In the genomic region with DNA sequence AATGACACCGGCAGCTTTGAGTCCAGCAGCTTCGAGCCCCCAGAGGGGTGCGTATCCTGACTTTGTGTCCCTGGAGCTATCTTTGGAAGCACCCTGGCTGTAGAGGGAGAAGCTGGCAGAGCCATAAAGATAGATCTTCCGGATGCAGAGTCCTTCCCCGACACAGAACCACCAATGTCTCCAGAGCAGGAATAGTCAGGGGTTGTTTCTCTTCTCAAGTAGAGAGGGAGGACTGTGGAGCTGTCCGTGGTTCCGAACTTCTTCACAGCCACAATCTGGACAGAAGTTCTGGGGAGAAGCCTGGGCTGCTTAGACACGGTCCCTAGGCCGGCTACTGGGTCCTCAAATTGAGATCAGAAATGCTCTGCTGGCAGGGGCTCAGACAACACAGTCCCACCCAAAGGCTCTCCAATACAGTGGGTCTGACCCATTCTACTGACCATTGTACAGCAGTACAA, we compare ENCODE assay signal across 11 mouse cellular contexts. TPM values are rescaled to one million over a fixed set of nuclear protein-coding genes. Genes with fewer than 3 reads are reported as not detected.
DNase-seq lines count a peak whose midpoint lies in the region; ATAC-seq lines count a peak whose summit lies in the region.
"Had no signal": no experiment of that assay in that cellular context is flagged by ENCODE, and none has a peak within 500 bp of the region (broad histone marks: within the 10 kb centered on the region; RNA-seq: fewer than 3 reads in every experiment).

No protein-coding gene starts in this region.

- H3K27me3 ChIP-seq in forebrain, embryonic 10.5 days (ENCODE audit: poor library complexity, severe bottlenecking) = peaks cover 63% of the 10 kb centered on the region
- H3K27me3 ChIP-seq in forebrain, embryonic 16.5 days (replicated peaks; ENCODE audit: control insufficient read depth, insufficient read depth, low read length) = peaks cover 51% of the 10 kb centered on the region
- peaks cover 62% of the 10 kb centered on the region for H3K27me3 ChIP-seq in embryonic facial prominence, embryonic 13.5 days
- H3K27me3 ChIP-seq in limb, embryonic 12.5 days = peaks cover 62% of the 10 kb centered on the region

- H3K4me3 ChIP-seq in forebrain, embryonic 10.5 days = peak overlapping the region; percentile 45
- H3K4me3 ChIP-seq in forebrain, embryonic 16.5 days (replicated peaks; ENCODE audit: low read length) = no peak overlapping the region
- peak overlapping the region; percentile 29 for H3K4me3 ChIP-seq in embryonic facial prominence, embryonic 13.5 days
- H3K4me3 ChIP-seq in limb, embryonic 12.5 days (replicated peaks) = peak overlapping the region; percentile 27

- peaks cover 30% of the 10 kb centered on the region for H3K4me1 ChIP-seq in forebrain, embryonic 10.5 days
- H3K4me1 ChIP-seq in forebrain, embryonic 16.5 days (replicated peaks; ENCODE audit: control insufficient read depth, insufficient read depth, low read length) = peaks cover 18% of the 10 kb centered on the region
- H3K4me1 ChIP-seq in embryonic facial prominence, embryonic 13.5 days = peaks cover 23% of the 10 kb centered on the region
- peaks cover 21% of the 10 kb centered on the region for H3K4me1 ChIP-seq in limb, embryonic 12.5 days (replicated peaks)

- H3K9me3 ChIP-seq in forebrain, embryonic 10.5 days = no peaks in the 10 kb centered on the region
- H3K9me3 ChIP-seq in forebrain, embryonic 16.5 days (ENCODE audit: control insufficient read depth, low read length) = no peaks in the 10 kb centered on the region
- no peaks in the 10 kb centered on the region for H3K9me3 ChIP-seq in embryonic facial prominence, embryonic 13.5 days
- no peaks in the 10 kb centered on the region for H3K9me3 ChIP-seq in limb, embryonic 12.5 days

- no peak for DNase-seq in forebrain, embryonic 10.5 days (ENCODE audit: extremely low spot score, low spot score)
- peak; percentile 52 for DNase-seq in 3T3-L1 (ENCODE audit: low read depth, low spot score)
- no peak for DNase-seq in left cerebral cortex, adult 11 months (ENCODE audit: low spot score)
- no peak for DNase-seq in layer of hippocampus, postnatal 14 days (ENCODE audit: low spot score in 2 of 2)
- no peak for DNase-seq in retina, embryonic 14.5 days (ENCODE audit: low spot score)
- DNase-seq: cerebellum, adult 11-12 months had no signal

- no peak overlapping the region for H3K4me2 ChIP-seq in forebrain, embryonic 16.5 days (ENCODE audit: low read length)
- peak overlapping the region; percentile 45 for H3K4me2 ChIP-seq in embryonic facial prominence, embryonic 13.5 days
- no peak overlapping the region for H3K4me2 ChIP-seq in limb, embryonic 12.5 days

- H3K36me3 ChIP-seq in forebrain, embryonic 10.5 days (replicated peaks) = peaks cover 16% of the 10 kb centered on the region
- H3K36me3 ChIP-seq in forebrain, embryonic 16.5 days (ENCODE audit: control insufficient read depth, insufficient read depth) = no peaks in the 10 kb centered on the region
- H3K36me3 ChIP-seq in embryonic facial prominence, embryonic 13.5 days = peaks cover 17% of the 10 kb centered on the region
- peaks cover 17% of the 10 kb centered on the region; the same call in 1 of the 2 replicates for H3K36me3 ChIP-seq in limb, embryonic 12.5 days

- H3K27ac ChIP-seq in forebrain, embryonic 10.5 days = no peak overlapping the region
- no peak overlapping the region for H3K27ac ChIP-seq in forebrain, embryonic 16.5 days (ENCODE audit: low read length)
- H3K27ac ChIP-seq in embryonic facial prominence, embryonic 13.5 days = no peak overlapping the region
- H3K27ac ChIP-seq in limb, embryonic 12.5 days = no peak overlapping the region
- H3K27ac ChIP-seq: liver, embryonic 14.5 days had no signal

- WGBS in forebrain, embryonic 10.5 days = 14% methylated on average over 9 of the region's 9 CpGs
- WGBS in forebrain, embryonic 16.5 days = 13% methylated on average over 9 of the region's 9 CpGs
- 14% methylated on average over 9 of the region's 9 CpGs for WGBS in embryonic facial prominence, embryonic 13.5 days
- WGBS in limb, embryonic 12.5 days = 17% methylated on average over 9 of the region's 9 CpGs

- no peak overlapping the region for H3K9ac ChIP-seq in forebrain, embryonic 16.5 days (replicated peaks; ENCODE audit: low read depth, low read length)
- H3K9ac ChIP-seq in embryonic facial prominence, embryonic 13.5 days = no peak overlapping the region
- no peak overlapping the region for H3K9ac ChIP-seq in limb, embryonic 12.5 days (replicated peaks)
- H3K9ac ChIP-seq: liver, embryonic 14.5 days had no signal

- no peak for ATAC-seq in forebrain, embryonic 16.5 days
- ATAC-seq in embryonic facial prominence, embryonic 13.5 days (ENCODE audit: insufficient number of reproducible peaks, insufficient read depth, low FRiP score, low TSS enrichment, low read depth) = no peak
- ATAC-seq in limb, embryonic 12.5 days (ENCODE audit: insufficient number of reproducible peaks, insufficient read depth, low FRiP score, low TSS enrichment, low read depth) = no peak

RNA-seq across cellular contexts. Expression of gene Ucn, which starts 0.4 kb away (rescaled TPM):
- not detected in 2 replicates for polyA plus RNA-seq in forebrain, embryonic 10.5 days (2016; fragmentation: Nextera tagmentation; extraction: Ambion mirVana)
- polyA plus RNA-seq in forebrain, embryonic 16.5 days (2015; fragmentation: Nextera tagmentation; extraction: Ambion mirVana) = not detected in 2 replicates
- polyA plus RNA-seq in embryonic facial prominence, embryonic 13.5 days (2015; fragmentation: Nextera tagmentation; extraction: Ambion mirVana) = not detected in 2 replicates
- not detected in 2 replicates for polyA plus RNA-seq in limb, embryonic 12.5 days (2016; fragmentation: Nextera tagmentation; extraction: Ambion mirVana)
- total RNA-seq in layer of hippocampus, postnatal 14 days (2021) = not detected
- polyA plus RNA-seq: C2C12; liver, embryonic 14.5 days had no signal

RNA-seq across cellular contexts. Expression of gene Mpv17, which starts 15.1 kb away (rescaled TPM):
- polyA plus RNA-seq in forebrain, embryonic 10.5 days (2016; fragmentation: Nextera tagmentation; extraction: Ambion mirVana) = 60.4 and 63.8 TPM in 2 replicates
- polyA plus RNA-seq in forebrain, embryonic 16.5 days (2015; fragmentation: Nextera tagmentation; extraction: Ambion mirVana) = 49.4 and 50.1 TPM in 2 replicates
- polyA plus RNA-seq in embryonic facial prominence, embryonic 13.5 days (2015; fragmentation: Nextera tagmentation; extraction: Ambion mirVana) = 69.4 and 70.2 TPM in 2 replicates
- polyA plus RNA-seq in limb, embryonic 12.5 days (2016; fragmentation: Nextera tagmentation; extraction: Ambion mirVana) = 59.4 and 63.0 TPM in 2 replicates
- total RNA-seq in layer of hippocampus, postnatal 14 days (2021) = 10 to 100 TPM; 41.3 to 46.9 TPM

RNA-seq across cellular contexts. Expression of gene Trim54, which starts 22.5 kb away (rescaled TPM):
- polyA plus RNA-seq in forebrain, embryonic 10.5 days (2016; fragmentation: Nextera tagmentation; extraction: Ambion mirVana) = 0.11 TPM in 1 of 2 replicates, not detected in the other
- not detected in 2 replicates for polyA plus RNA-seq in forebrain, embryonic 16.5 days (2015; fragmentation: Nextera tagmentation; extraction: Ambion mirVana)
- polyA plus RNA-seq in embryonic facial prominence, embryonic 13.5 days (2015; fragmentation: Nextera tagmentation; extraction: Ambion mirVana) = 0.37 and 0.62 TPM in 2 replicates
- 2.1 and 3.6 TPM in 2 replicates for polyA plus RNA-seq in limb, embryonic 12.5 days (2016; fragmentation: Nextera tagmentation; extraction: Ambion mirVana)
- total RNA-seq in layer of hippocampus, postnatal 14 days (2021) = not detected
- polyA plus RNA-seq: liver, embryonic 14.5 days had no signal

RNA-seq across cellular contexts. Expression of gene Slc30a3, which starts 31.0 kb away (rescaled TPM):
- polyA plus RNA-seq in forebrain, embryonic 10.5 days (2016; fragmentation: Nextera tagmentation; extraction: Ambion mirVana) = 0.32 and 0.39 TPM in 2 replicates
- polyA plus RNA-seq in forebrain, embryonic 16.5 days (2015; fragmentation: Nextera tagmentation; extraction: Ambion mirVana) = 1.6 and 1.9 TPM in 2 replicates
- polyA plus RNA-seq in embryonic facial prominence, embryonic 13.5 days (2015; fragmentation: Nextera tagmentation; extraction: Ambion mirVana) = 0.73 TPM in 1 of 2 replicates, not detected in the other
- polyA plus RNA-seq in limb, embryonic 12.5 days (2016; fragmentation: Nextera tagmentation; extraction: Ambion mirVana) = 0.13 and 0.21 TPM in 2 replicates
- 10 to 100 TPM; 56.9 to 61.1 TPM for total RNA-seq in layer of hippocampus, postnatal 14 days (2021)

RNA-seq across cellular contexts. Expression of gene Dnajc5g, which starts 32.9 kb away (rescaled TPM):
- not detected in 2 replicates for polyA plus RNA-seq in forebrain, embryonic 10.5 days (2016; fragmentation: Nextera tagmentation; extraction: Ambion mirVana)
- not detected in 2 replicates for polyA plus RNA-seq in forebrain, embryonic 16.5 days (2015; fragmentation: Nextera tagmentation; extraction: Ambion mirVana)
- not detected in 2 replicates for polyA plus RNA-seq in embryonic facial prominence, embryonic 13.5 days (2015; fragmentation: Nextera tagmentation; extraction: Ambion mirVana)
- not detected in 2 replicates for polyA plus RNA-seq in limb, embryonic 12.5 days (2016; fragmentation: Nextera tagmentation; extraction: Ambion mirVana)
- total RNA-seq in layer of hippocampus, postnatal 14 days (2021) = not detected
- polyA plus RNA-seq: C2C12; liver, embryonic 14.5 days had no signal
